Mouse (Mus musculus): ENCODE results near the gene Spata31d1a. TPM values are rescaled to one million over a fixed set of nuclear protein-coding genes. Genes with fewer than 3 reads are reported as not detected.
"Not testable (repeated sequence)": the region's sequence is repeated elsewhere in the genome, so short reads cannot be mapped to it uniquely, and the experiment has no call there.

Gene Spata31d1a
- polyA plus RNA-seq, 1 experiment, result not detected

- no peaks in the 10 kb centered on the region for H3K4me1 ChIP-seq (ENCODE audit: control insufficient read depth, insufficient read depth, low read length)
- H3K36me3 ChIP-seq (ENCODE audit: control insufficient read depth, insufficient read depth, low read length), result no peaks in the 10 kb centered on the region
- no peaks in the 10 kb centered on the region for H3K27me3 ChIP-seq (replicated peaks; ENCODE audit: control insufficient read depth, insufficient read depth, low read length)
- TF ChIP-seq CTCF (conservative IDR thresholded peaks at IDR 0.05; ENCODE audit: insufficient read depth, insufficient read length, low read depth, low read length) (peak; percentile 27; the same call in 1 of the 2 replicates), POLR2A (IDR thresholded peaks at IDR 0.05; ENCODE audit: low read depth, low read length) (no peak)
- DNase-seq, result peak; percentile 62
- 37% methylated on average over 12 of the region's 12 CpGs for WGBS
- no peak overlapping the region for H3K27ac ChIP-seq (ENCODE audit: insufficient read depth, low read depth, low read length)
- H3K4me3 ChIP-seq (ENCODE audit: insufficient read depth, low read depth, low read length), result peak overlapping the region; percentile 17; the same call in 1 of the 2 replicates
Measured at GRCm38 (mm10) chr13:59704562-59704961, 5.6 kb downstream of the Spata31d1a start.

- 80% methylated on average over 12 of the region's 12 CpGs for WGBS
- TF ChIP-seq POLR2A (IDR thresholded peaks at IDR 0.05; ENCODE audit: low read depth, low read length) (no peak), CTCF (conservative IDR thresholded peaks at IDR 0.05; ENCODE audit: insufficient read depth, insufficient read length, low read depth, low read length) (no peak)
Measured at GRCm38 (mm10) chr13:59703514-59703913, 6.6 kb downstream of the Spata31d1a start.

DNA sequence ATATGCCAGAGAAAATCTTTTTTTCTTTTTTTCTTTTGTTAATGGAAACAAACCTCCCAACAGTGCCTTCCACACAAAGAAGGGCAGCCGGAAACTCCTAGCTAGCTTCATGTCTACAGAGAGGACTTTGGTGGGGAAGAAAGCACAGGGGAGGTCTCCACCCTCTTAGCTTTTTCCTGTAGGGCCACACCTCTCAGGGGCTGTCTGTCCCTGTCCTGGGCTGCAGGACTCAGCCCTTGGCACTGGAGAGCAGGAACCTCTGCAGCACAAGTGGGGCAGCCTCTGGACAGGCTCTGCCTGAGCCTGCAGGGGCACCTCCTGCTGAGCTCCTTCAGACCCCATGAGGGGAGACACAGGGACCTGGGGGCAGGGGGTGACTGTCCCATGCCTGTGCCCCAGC, 10.0 kb downstream of the Spata31d1a start:
- H3K27ac ChIP-seq (ENCODE audit: insufficient read depth, low read depth, low read length), result not testable (repeated sequence)
- 76% methylated on average over 1 of the region's 1 CpGs for WGBS

More at GRCm38 (mm10) chr13:59703514-59703913, 6.6 kb downstream of the Spata31d1a start:
- no peak for DNase-seq
- no peaks in the 10 kb centered on the region for H3K27me3 ChIP-seq (replicated peaks; ENCODE audit: control insufficient read depth, insufficient read depth, low read length)
- no peak overlapping the region for H3K27ac ChIP-seq (ENCODE audit: insufficient read depth, low read depth, low read length)
- H3K4me3 ChIP-seq (ENCODE audit: insufficient read depth, low read depth, low read length), result no peak overlapping the region
- no peaks in the 10 kb centered on the region for H3K4me1 ChIP-seq (ENCODE audit: control insufficient read depth, insufficient read depth, low read length)
- no peaks in the 10 kb centered on the region for H3K36me3 ChIP-seq (ENCODE audit: control insufficient read depth, insufficient read depth, low read length)

GRCm38 (mm10) chr13:59699131-59699530, 11.0 kb downstream of the Spata31d1a start:
- no peak for TF ChIP-seq POLR2A (IDR thresholded peaks at IDR 0.05; ENCODE audit: low read depth, low read length)
- no peak for TF ChIP-seq CTCF (conservative IDR thresholded peaks at IDR 0.05; ENCODE audit: insufficient read depth, insufficient read length, low read depth, low read length)
- no peak overlapping the region for H3K27ac ChIP-seq (ENCODE audit: insufficient read depth, low read depth, low read length)
- no peaks in the 10 kb centered on the region for H3K27me3 ChIP-seq (replicated peaks; ENCODE audit: control insufficient read depth, insufficient read depth, low read length)
- no peak for DNase-seq
- no peak overlapping the region for H3K4me3 ChIP-seq (ENCODE audit: insufficient read depth, low read depth, low read length)
- H3K4me1 ChIP-seq (ENCODE audit: control insufficient read depth, insufficient read depth, low read length), result no peaks in the 10 kb centered on the region
- 92% methylated on average over 8 of the region's 8 CpGs for WGBS
- H3K36me3 ChIP-seq (ENCODE audit: control insufficient read depth, insufficient read depth, low read length), result no peaks in the 10 kb centered on the region

More for the DNA sequence above, 10.0 kb downstream of the Spata31d1a start:
- not testable (repeated sequence) for H3K4me3 ChIP-seq (ENCODE audit: insufficient read depth, low read depth, low read length); H3K4me1 ChIP-seq (ENCODE audit: control insufficient read depth, insufficient read depth, low read length); H3K36me3 ChIP-seq (ENCODE audit: control insufficient read depth, insufficient read depth, low read length); H3K27me3 ChIP-seq (replicated peaks; ENCODE audit: control insufficient read depth, insufficient read depth, low read length)
- DNase-seq, result peak; percentile 10

DNA sequence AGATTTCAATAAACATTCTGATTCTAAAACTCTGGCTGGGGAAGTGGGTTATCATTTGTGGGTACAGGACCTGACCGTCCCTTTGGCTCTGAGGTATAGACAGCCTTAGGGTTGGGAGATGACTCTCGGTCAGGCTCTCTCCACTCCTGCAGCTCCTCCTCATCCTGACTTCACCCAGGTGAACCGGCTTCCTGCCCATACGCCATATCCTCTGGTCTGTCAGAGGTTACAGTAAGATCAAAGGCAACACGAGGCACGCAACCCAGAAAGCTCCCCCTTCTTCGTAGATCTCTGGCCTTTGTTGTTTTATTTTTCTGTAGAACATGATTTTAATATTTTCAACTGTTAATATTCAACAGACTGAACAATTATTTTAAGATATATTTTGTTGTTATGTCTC, 14.3 kb downstream of the Spata31d1a start:
- TF ChIP-seq POLR2A (IDR thresholded peaks at IDR 0.05; ENCODE audit: low read depth, low read length) (no peak), CTCF (conservative IDR thresholded peaks at IDR 0.05; ENCODE audit: insufficient read depth, insufficient read length, low read depth, low read length) (no peak)
- Histone ChIP-seq H3K36me3 (ENCODE audit: control insufficient read depth, insufficient read depth, low read length) (no peaks in the 10 kb centered on the region), H3K4me1 (ENCODE audit: control insufficient read depth, insufficient read depth, low read length) (no peaks in the 10 kb centered on the region), H3K27ac (ENCODE audit: insufficient read depth, low read depth, low read length) (no peak overlapping the region), H3K27me3 (replicated peaks; ENCODE audit: control insufficient read depth, insufficient read depth, low read length) (no peaks in the 10 kb centered on the region), H3K4me3 (ENCODE audit: insufficient read depth, low read depth, low read length) (no peak overlapping the region)
- 80% methylated on average over 7 of the region's 7 CpGs for WGBS
- DNase-seq, result no peak

GRCm38 (mm10) chr13:59694008-59694407, 16.1 kb downstream of the Spata31d1a start, which contains the start of gene 4921517D22Rik:
Gene 4921517D22Rik (minus strand): TSS chr13:59694108.
- TF ChIP-seq CTCF (conservative IDR thresholded peaks at IDR 0.05; ENCODE audit: insufficient read depth, insufficient read length, low read depth, low read length), result no peak
- TF ChIP-seq POLR2A (IDR thresholded peaks at IDR 0.05; ENCODE audit: low read depth, low read length), result no peak
- Histone ChIP-seq H3K4me1 (ENCODE audit: control insufficient read depth, insufficient read depth, low read length) (no peaks in the 10 kb centered on the region), H3K27me3 (replicated peaks; ENCODE audit: control insufficient read depth, insufficient read depth, low read length) (no peaks in the 10 kb centered on the region), H3K36me3 (ENCODE audit: control insufficient read depth, insufficient read depth, low read length) (no peaks in the 10 kb centered on the region), H3K27ac (ENCODE audit: insufficient read depth, low read depth, low read length) (no peak within 1 kb of the TSS), H3K4me3 (ENCODE audit: insufficient read depth, low read depth, low read length) (no peak within 1 kb of the TSS)
- WGBS, result 92% methylated on average over 3 of the region's 3 CpGs
- DNase-seq, result no peak

- H3K36me3 ChIP-seq (ENCODE audit: control insufficient read depth, insufficient read depth, low read length), result no peaks in the 10 kb centered on the region
- no peak for DNase-seq
- no peak for TF ChIP-seq POLR2A (IDR thresholded peaks at IDR 0.05; ENCODE audit: low read depth, low read length)
- H3K27ac ChIP-seq (ENCODE audit: insufficient read depth, low read depth, low read length), result no peak overlapping the region
- no peaks in the 10 kb centered on the region for H3K4me1 ChIP-seq (ENCODE audit: control insufficient read depth, insufficient read depth, low read length)
- WGBS, result 72% methylated on average over 10 of the region's 10 CpGs
- H3K4me3 ChIP-seq (ENCODE audit: insufficient read depth, low read depth, low read length), result no peak overlapping the region
- no peaks in the 10 kb centered on the region for H3K27me3 ChIP-seq (replicated peaks; ENCODE audit: control insufficient read depth, insufficient read depth, low read length)
Measured at GRCm38 (mm10) chr13:59691478-59691877, 18.7 kb downstream of the Spata31d1a start.

- Histone ChIP-seq H3K27ac (ENCODE audit: insufficient read depth, low read depth, low read length) (no peak overlapping the region), H3K27me3 (replicated peaks; ENCODE audit: control insufficient read depth, insufficient read depth, low read length) (no peaks in the 10 kb centered on the region), H3K36me3 (ENCODE audit: control insufficient read depth, insufficient read depth, low read length) (no peaks in the 10 kb centered on the region), H3K4me1 (ENCODE audit: control insufficient read depth, insufficient read depth, low read length) (no peaks in the 10 kb centered on the region), H3K4me3 (ENCODE audit: insufficient read depth, low read depth, low read length) (no peak overlapping the region)
- no peak for TF ChIP-seq CTCF (conservative IDR thresholded peaks at IDR 0.05; ENCODE audit: insufficient read depth, insufficient read length, low read depth, low read length)
- no peak for TF ChIP-seq POLR2A (IDR thresholded peaks at IDR 0.05; ENCODE audit: low read depth, low read length)
- no peak for DNase-seq
- 88% methylated on average over 7 of the region's 7 CpGs for WGBS
Measured at GRCm38 (mm10) chr13:59690576-59690975, 19.6 kb downstream of the Spata31d1a start.

All from kidney, adult 2 months (tissue).